Mouse (Mus musculus) liver, adult 2 months (tissue): ENCODE data around the gene Oas1a. TPM values are rescaled to one million over a fixed set of nuclear protein-coding genes. Genes with fewer than 3 reads are reported as not detected.
A peak's percentile ranks its signal among the peaks of the same experiment; 100 is the strongest.
"Not testable (repeated sequence)": the region's sequence is repeated elsewhere in the genome, so short reads cannot be mapped to it uniquely, and the experiment has no call there.

Source experiments
- DNase-seq: peaks from one replicate; pipeline ENCODE4 v3.0.0-alpha.2; 2011; ENCODE audit warnings: low read depth, low spot score; ENCODE audit errors: extremely low read depth
- H3K27ac ChIP-seq: fragments of 200-500 bp; replicated peaks from 2 replicates; pipeline ENCODE4 v1.5.1; 2012; ENCODE audit warnings: low read depth, mild to moderate bottlenecking, control low read depth, inconsistent platforms, low read length; ENCODE audit not compliant: insufficient read depth
- H3K27me3 ChIP-seq: fragments of 200-500 bp; 2 replicates; pipeline ENCODE4 v1.6.1; 2012; ENCODE audit warnings: mild to moderate bottlenecking, moderate library complexity, low read length, inconsistent platforms; ENCODE audit not compliant: control insufficient read depth, insufficient read depth
- H3K36me3 ChIP-seq: fragments of 200-500 bp; 2 replicates; pipeline ENCODE4 v1.6.1; 2012; ENCODE audit warnings: low read length, inconsistent platforms; ENCODE audit not compliant: control insufficient read depth, insufficient read depth
- H3K4me1 ChIP-seq: fragments of 200-500 bp; 2 replicates; pipeline ENCODE4 v1.6.1; 2011; ENCODE audit warnings: low read length; ENCODE audit not compliant: control insufficient read depth, insufficient read depth
- H3K4me3 ChIP-seq: fragments of 200-500 bp; 2 replicates; pipeline ENCODE4 v1.5.1; 2011; ENCODE audit warnings: low read depth, mild to moderate bottlenecking, control low read depth, low read length, moderate library complexity; ENCODE audit not compliant: insufficient read depth
- H3K79me2 ChIP-seq: fragments of 200-500 bp; 2 replicates; pipeline ENCODE4 v1.6.1; 2012; ENCODE audit warnings: inconsistent platforms, mild to moderate bottlenecking, low read length, moderate library complexity; ENCODE audit not compliant: control insufficient read depth, insufficient read depth
- H3K9ac ChIP-seq: fragments of 200-500 bp; 2 replicates; pipeline ENCODE4 v1.6.1; 2012; ENCODE audit warnings: low read depth, mild to moderate bottlenecking, control low read depth, inconsistent platforms, low read length
- CTCF ChIP-seq: fragments of 200-500 bp; IDR thresholded peaks from 2 replicates; pipeline ENCODE4 v1.5.1; 2011; ENCODE audit warnings: low read depth, low read length, control low read depth
- POLR2A ChIP-seq: fragments of 200-500 bp; IDR thresholded peaks from 2 replicates; pipeline ENCODE4 v1.6.1; 2011; ENCODE audit warnings: low read length, control low read depth; ENCODE audit not compliant: insufficient read depth; ENCODE audit errors: extremely low read depth
- WGBS: fragments of 180-500 bp; shearing (Covaris S2); methylation state at CpG from one replicate; pipeline ENCODE4 v1.1.7; 2018; 5-methylcytosine and 5-hydroxymethylcytosine counted together
- polyA plus RNA-seq: library from polyadenylated mRNA; depleted of rRNA; stranded (reverse); fragments of >200 nt; gene quantifications from 2 replicates; pipeline ENCODE4 v1.2.3, GENCODE M21; 2012
- total RNA-seq: library from RNA; depleted of rRNA; stranded (reverse); fragments of >200 nt; gene quantifications from 2 replicates; pipeline ENCODE4 v1.2.3, GENCODE M21; 2014

Gene Oas1a
- total and polyA plus RNA-seq, 2 experiments = 6.4 to 10.0 TPM

DNA sequence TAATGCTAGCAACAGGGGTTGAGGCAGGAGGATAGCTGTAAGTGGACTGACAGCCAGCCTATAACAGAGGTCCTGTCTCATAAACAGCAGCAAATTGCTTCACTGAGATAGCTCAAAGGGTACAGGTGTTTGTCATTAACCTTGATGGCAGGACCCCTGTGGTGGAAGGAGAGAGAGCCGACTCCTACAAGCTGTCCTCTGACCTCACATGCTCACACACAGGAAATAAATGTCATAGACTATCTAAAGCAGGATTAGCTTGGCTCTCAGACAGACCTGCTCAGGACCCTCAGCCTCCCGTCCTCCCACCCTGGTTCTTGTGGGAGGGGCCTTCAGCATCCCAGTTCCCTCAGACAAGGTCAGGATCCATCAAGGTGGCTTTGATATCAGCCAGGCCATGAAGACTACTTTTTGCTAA lies 15.1 kb downstream of the Oas1a start:
- Histone ChIP-seq H3K27ac (no peak overlapping the region), H3K9ac (no peak overlapping the region), H3K36me3 (no peaks in the 10 kb centered on the region), H3K27me3 (no peaks in the 10 kb centered on the region), H3K4me1 (no peaks in the 10 kb centered on the region), H3K4me3 (no peak overlapping the region), H3K79me2 (no peaks in the 10 kb centered on the region)
- WGBS = 79% methylated on average over 2 of the region's 2 CpGs
- no peak for DNase-seq
- TF ChIP-seq POLR2A = no peak

DNA sequence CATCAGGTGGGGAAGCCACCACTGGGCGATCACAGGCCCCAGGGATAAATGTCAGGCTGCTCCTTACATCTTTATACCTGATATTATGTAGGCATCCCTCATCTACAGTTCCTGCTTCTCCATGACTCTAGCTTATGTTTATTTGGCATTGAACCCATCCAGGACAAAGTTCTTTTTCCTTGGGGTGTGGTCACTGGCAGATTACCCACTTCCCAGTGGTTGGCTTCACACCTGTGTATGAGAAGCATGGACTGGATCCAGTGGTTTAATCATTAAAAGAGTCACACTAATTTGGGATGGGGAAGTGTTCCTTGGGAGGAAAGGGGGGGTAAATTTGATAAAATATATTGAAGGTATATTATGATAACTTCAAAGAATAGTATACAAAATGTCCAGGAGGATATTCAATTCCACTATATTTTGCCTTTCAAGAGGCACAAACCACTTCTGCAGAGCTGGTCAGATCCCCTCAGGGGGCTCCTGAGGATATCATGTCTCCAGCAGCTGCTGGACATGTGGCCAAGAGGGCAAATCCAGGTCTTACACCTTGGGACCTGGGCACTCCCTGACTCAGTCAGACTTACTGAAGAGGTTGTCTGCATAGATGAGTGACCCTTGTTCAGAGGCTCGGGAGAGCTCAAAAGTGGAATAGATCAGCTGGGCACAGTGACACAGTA lies 15.6 kb downstream of the Oas1a start:
- not testable (repeated sequence) for H3K79me2 ChIP-seq, H3K27me3 ChIP-seq, H3K4me3 ChIP-seq, H3K27ac ChIP-seq, H3K36me3 ChIP-seq, H3K9ac ChIP-seq, H3K4me1 ChIP-seq
- DNase-seq = peak; percentile 39
- WGBS = 83% methylated on average over 2 of the region's 2 CpGs

DNA sequence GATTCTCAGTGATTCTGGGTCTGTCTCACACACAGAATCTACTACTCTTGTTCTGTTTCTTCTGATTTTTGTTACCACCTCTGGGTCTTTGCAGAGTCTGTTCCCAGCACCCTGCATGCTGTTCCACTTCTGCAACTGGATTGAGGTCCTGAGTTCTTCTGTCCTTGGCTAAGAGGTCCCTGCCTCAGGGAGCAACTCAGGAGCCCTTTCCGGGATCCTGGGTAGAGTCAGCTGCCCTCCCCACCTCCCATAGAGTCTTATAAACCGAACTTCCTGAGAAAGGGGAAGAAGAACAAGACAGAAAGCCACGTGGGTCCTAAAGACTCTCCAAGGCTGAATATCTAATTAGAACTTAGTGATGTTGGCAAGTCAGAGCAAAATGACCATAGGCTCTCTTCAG lies 16.3 kb downstream of the Oas1a start:
- Histone ChIP-seq H3K79me2 (no peaks in the 10 kb centered on the region), H3K27me3 (no peaks in the 10 kb centered on the region; the same call in 1 of the 2 replicates), H3K27ac (no peak overlapping the region), H3K36me3 (no peaks in the 10 kb centered on the region), H3K4me1 (no peaks in the 10 kb centered on the region), H3K9ac (no peak overlapping the region), H3K4me3 (no peak overlapping the region)
- no peak for DNase-seq
- TF ChIP-seq POLR2A = no peak
- no peak for TF ChIP-seq CTCF
- WGBS = 55% methylated on average over 3 of the region's 3 CpGs

DNA sequence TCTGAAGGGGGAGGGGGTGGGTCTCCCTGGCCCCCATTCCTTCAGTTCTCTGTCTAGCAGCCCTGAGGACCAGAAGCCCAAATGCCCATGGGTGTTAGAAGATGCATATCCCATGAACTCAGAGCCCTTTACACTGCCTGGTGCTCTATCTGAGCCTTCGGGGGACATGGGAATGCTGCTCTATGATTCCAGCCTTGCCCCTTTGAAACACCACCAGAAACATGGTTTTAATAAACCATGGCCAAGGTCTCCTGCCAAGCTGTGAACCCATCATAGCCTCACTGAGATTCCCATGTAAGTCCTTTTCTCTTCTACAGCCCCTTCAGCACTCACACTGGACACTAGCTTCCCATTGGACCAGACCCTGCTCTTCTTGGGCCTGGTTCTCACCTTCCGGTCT lies 17.3 kb downstream of the Oas1a start:
- H3K79me2 ChIP-seq = no peaks in the 10 kb centered on the region
- WGBS = 75% methylated on average over 2 of the region's 2 CpGs
- H3K9ac ChIP-seq = no peak overlapping the region
- no peak for TF ChIP-seq CTCF
- no peak overlapping the region for H3K27ac ChIP-seq
- DNase-seq = no peak
- H3K36me3 ChIP-seq = no peaks in the 10 kb centered on the region
- H3K4me3 ChIP-seq = no peak overlapping the region
- H3K27me3 ChIP-seq = no peaks in the 10 kb centered on the region; the same call in 1 of the 2 replicates
- H3K4me1 ChIP-seq = no peaks in the 10 kb centered on the region

DNA sequence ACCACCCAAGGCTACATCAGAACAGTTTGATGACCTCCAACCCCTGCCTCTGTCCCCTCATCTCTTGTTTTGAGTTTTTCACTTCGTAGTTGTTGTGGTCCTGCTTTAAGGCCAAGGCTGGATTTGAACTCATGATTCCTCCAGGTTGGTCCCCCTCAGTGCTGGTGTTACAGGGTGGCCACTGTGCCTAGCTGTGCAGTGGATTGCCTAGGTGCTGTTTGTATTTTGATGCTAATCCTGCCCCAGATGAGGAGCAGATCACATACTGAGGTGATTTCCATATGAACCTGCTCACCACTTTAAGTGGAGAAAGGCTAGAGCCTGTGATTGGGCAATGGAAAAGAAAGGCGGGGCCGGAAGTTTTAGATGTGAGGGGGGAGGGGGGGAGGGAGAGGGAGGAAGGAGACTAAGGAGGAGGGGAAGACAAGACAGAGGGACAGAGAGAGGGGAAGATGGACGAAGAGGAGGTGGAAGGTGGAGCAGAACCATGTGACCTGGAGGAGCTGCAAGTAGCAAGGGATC lies 19.0 kb downstream of the Oas1a start:
- H3K4me1 ChIP-seq, H3K9ac ChIP-seq, H3K4me3 ChIP-seq, DNase-seq, H3K27ac ChIP-seq, H3K36me3 ChIP-seq, H3K79me2 ChIP-seq, H3K27me3 ChIP-seq: not testable (repeated sequence)
- 52% methylated on average over 4 of the region's 4 CpGs for WGBS

DNA sequence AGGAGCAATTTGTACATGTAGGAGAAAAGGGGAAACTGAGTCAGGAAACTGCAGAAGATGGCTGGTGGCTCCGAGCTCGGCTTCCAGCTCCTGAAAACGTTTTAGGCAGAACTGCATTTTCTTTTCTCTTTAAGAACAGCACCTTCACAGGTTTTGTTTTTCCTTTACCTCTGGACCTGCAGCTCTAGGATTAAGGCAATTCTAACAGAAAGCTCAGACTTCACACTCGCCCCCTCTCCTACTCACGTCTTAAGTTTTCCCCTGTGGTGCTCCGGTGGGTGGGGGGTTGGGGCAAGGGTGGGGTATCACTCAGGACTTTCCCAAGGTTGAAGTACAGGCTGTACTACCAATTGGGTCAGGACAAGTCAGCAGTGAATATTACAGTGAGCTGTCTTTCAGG lies 19.5 kb downstream of the Oas1a start:
- no peak overlapping the region for H3K9ac ChIP-seq
- H3K27ac ChIP-seq = no peak overlapping the region
- no peaks in the 10 kb centered on the region for H3K4me1 ChIP-seq
- no peak for DNase-seq
- H3K27me3 ChIP-seq = no peaks in the 10 kb centered on the region; the same call in 1 of the 2 replicates
- no peaks in the 10 kb centered on the region for H3K79me2 ChIP-seq
- no peak overlapping the region for H3K4me3 ChIP-seq
- 39% methylated on average over 6 of the region's 6 CpGs for WGBS
- TF ChIP-seq POLR2A = no peak
- H3K36me3 ChIP-seq = no peaks in the 10 kb centered on the region

DNA sequence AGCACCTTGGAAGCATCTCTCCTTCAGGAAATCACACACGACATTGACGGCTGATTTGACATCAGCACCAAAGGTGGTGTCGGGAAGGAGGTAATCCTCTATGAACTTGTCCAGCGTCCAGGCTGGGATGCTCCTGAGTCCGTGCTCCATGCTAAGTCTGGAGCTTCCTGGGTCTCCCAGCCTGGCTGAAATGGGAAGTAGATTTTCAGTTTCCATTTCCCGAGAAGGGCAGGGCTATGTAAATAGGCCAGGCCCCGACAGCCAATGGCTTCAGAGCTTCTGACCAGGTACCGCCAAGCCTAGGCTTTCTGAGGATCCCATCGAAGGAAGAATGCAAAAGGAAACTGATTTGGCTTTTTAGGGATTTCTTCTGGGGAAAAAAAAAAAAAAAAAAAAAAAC lies 19.9 kb downstream of the Oas1a start, which contains the start of gene Oas1g:
Gene Oas1g, minus strand, starts transcription at position 201 of the 400 bp plus-strand sequence.
- not testable (repeated sequence) for H3K36me3 ChIP-seq, H3K27ac ChIP-seq, H3K27me3 ChIP-seq, H3K79me2 ChIP-seq, H3K4me1 ChIP-seq
- peak within 1 kb of the TSS; percentile 3; the same call in 1 of the 2 replicates for H3K4me3 ChIP-seq
- peak within 1 kb of the TSS; percentile 8 for H3K9ac ChIP-seq
- 15% methylated on average over 5 of the region's 9 CpGs for WGBS
- DNase-seq = peak; percentile 9

DNA sequence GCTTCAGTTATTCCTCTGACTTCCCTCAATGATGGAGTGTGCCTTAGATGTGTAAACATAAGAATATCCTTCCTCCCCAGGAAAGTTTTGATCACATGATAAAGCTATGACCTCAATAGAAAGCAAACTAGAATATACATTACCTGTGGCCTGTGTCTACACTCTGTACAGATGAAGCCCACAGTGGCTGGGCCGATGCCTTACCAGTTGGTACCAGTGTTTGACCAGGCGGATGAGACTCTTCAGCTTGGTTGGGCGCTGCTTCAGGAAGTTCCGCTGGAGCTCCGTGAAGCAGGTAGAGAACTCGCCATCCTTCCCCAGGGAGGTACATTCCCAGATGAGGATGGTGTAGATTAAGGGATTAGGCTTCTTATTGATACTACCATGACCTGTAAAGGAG lies 25.6 kb downstream of the Oas1a start:
- H3K27ac ChIP-seq, H3K4me3 ChIP-seq, H3K9ac ChIP-seq, H3K36me3 ChIP-seq, H3K79me2 ChIP-seq, DNase-seq, H3K27me3 ChIP-seq, H3K4me1 ChIP-seq: not testable (repeated sequence)
- WGBS = 88% methylated on average over 6 of the region's 6 CpGs

DNA sequence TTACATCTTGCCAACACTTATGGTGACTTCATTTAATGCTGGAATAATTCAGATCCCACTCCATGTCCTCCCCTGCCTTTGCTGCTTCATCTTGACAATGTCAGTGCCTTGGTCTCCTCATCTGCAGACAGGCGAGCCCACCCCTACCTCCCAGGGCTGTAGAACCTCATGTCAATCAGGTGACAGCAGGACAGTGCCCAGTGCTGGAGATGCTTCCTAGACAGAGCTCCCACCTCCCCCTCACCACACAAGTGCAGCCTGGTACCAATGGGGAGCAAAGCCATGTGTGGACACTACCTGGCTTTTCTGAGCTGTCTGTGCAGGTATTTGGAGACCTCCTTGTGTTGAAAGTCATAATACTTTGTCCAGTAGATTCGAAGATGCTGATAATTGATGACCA lies 28.5 kb downstream of the Oas1a start:
- H3K4me1 ChIP-seq, H3K79me2 ChIP-seq, H3K27me3 ChIP-seq, H3K4me3 ChIP-seq, H3K9ac ChIP-seq, H3K36me3 ChIP-seq, DNase-seq, H3K27ac ChIP-seq: not testable (repeated sequence)
- WGBS = 54% methylated on average over 2 of the region's 2 CpGs
